In genomic region chr8:111788085-111788484, GRCm38 (mm10) we compare ENCODE assay signal across 11 mouse cellular contexts. TPM values are rescaled to one million over a fixed set of nuclear protein-coding genes. Genes with fewer than 3 reads are reported as not detected.
A peak's percentile ranks its signal among the peaks of the same experiment; 100 is the strongest.
DNase-seq lines count a peak whose midpoint lies in the region; ATAC-seq lines count a peak whose summit lies in the region.
"Had no signal": no experiment of that assay in that cellular context is flagged by ENCODE, and none has a peak within 500 bp of the region (broad histone marks: within the 10 kb centered on the region; RNA-seq: fewer than 3 reads in every experiment).

No protein-coding gene starts in this region.

- DNase-seq in heart, postnatal 14 days: no peak
- DNase-seq in embryonic facial prominence, embryonic 10.5 days (ENCODE audit: low spot score): no peak
- DNase-seq in T-cell, adult 2 months (ENCODE audit: low spot score): no peak
- DNase-seq in left cerebral cortex, postnatal 10 days (ENCODE audit: extremely low spot score in 1 of 2, low spot score in 2 of 2): no peak
- no peak for DNase-seq in right cerebral cortex, postnatal 4 days
- DNase-seq: retina, postnatal 1 day had no signal

- peak overlapping the region; percentile 67 for H3K9ac ChIP-seq in heart, embryonic 13.5 days
- H3K9ac ChIP-seq in hindbrain, embryonic 12.5 days: no peak overlapping the region
- peak overlapping the region; percentile 41; the same call in 1 of the 2 replicates for H3K9ac ChIP-seq in midbrain, embryonic 16.5 days (ENCODE audit: low read depth, low read length)
- H3K9ac ChIP-seq: liver, embryonic 12.5 days had no signal

- intact Hi-C loops in heart, postnatal 14 days (cut with DNase I): loop anchor here (5.0 kb wide), 1 partner anchor 34 kb away; no protein-coding TSS in a partner anchor
- intact Hi-C loops in left cerebral cortex, postnatal 10 days (cut with DNase I): no loop called here

- 49% methylated on average over 5 of the region's 5 CpGs for WGBS in heart, embryonic 13.5 days
- WGBS in embryonic facial prominence, embryonic 10.5 days: 72% methylated on average over 5 of the region's 5 CpGs
- WGBS in hindbrain, embryonic 12.5 days: 70% methylated on average over 5 of the region's 5 CpGs
- WGBS in midbrain, embryonic 16.5 days: 34% methylated on average over 5 of the region's 5 CpGs

- H3K27ac ChIP-seq in heart, embryonic 13.5 days (replicated peaks): peak overlapping the region; percentile 65
- peak overlapping the region; percentile 55; the same call in 1 of the 2 replicates for H3K27ac ChIP-seq in embryonic facial prominence, embryonic 10.5 days (replicated peaks)
- H3K27ac ChIP-seq in hindbrain, embryonic 12.5 days: peak overlapping the region; percentile 86
- peak overlapping the region; percentile 79 for H3K27ac ChIP-seq in midbrain, embryonic 16.5 days (ENCODE audit: low read length)
- H3K27ac ChIP-seq: liver, embryonic 12.5 days had no signal

- no peak overlapping the region for H3K4me3 ChIP-seq in heart, embryonic 13.5 days
- no peak overlapping the region for H3K4me3 ChIP-seq in embryonic facial prominence, embryonic 10.5 days
- H3K4me3 ChIP-seq in hindbrain, embryonic 12.5 days: no peak overlapping the region
- no peak overlapping the region for H3K4me3 ChIP-seq in midbrain, embryonic 16.5 days (ENCODE audit: low read depth, low read length)
- H3K4me3 ChIP-seq: liver, embryonic 12.5 days; megakaryocyte, embryonic 14.5 days had no signal

- H3K9me3 ChIP-seq in heart, embryonic 13.5 days: no peaks in the 10 kb centered on the region
- H3K9me3 ChIP-seq in embryonic facial prominence, embryonic 10.5 days: no peaks in the 10 kb centered on the region
- no peaks in the 10 kb centered on the region for H3K9me3 ChIP-seq in hindbrain, embryonic 12.5 days (replicated peaks)
- H3K9me3 ChIP-seq in midbrain, embryonic 16.5 days (replicated peaks; ENCODE audit: control insufficient read depth, low read length, poor library complexity, severe bottlenecking): no peaks in the 10 kb centered on the region
- H3K9me3 ChIP-seq: liver, embryonic 12.5 days; megakaryocyte, embryonic 14.5 days had no signal

- no peak for ATAC-seq in heart, embryonic 13.5 days (ENCODE audit: extremely low read depth, insufficient number of reproducible peaks, low FRiP score, low TSS enrichment)
- no peak for ATAC-seq in hindbrain, embryonic 12.5 days (ENCODE audit: low FRiP score)
- no peak for ATAC-seq in midbrain, embryonic 16.5 days
- ATAC-seq: liver, embryonic 12.5 days had no signal

- H3K4me1 ChIP-seq in heart, embryonic 13.5 days: peaks cover 69% of the 10 kb centered on the region
- H3K4me1 ChIP-seq in embryonic facial prominence, embryonic 10.5 days: peaks cover 31% of the 10 kb centered on the region
- peaks cover 33% of the 10 kb centered on the region for H3K4me1 ChIP-seq in hindbrain, embryonic 12.5 days
- H3K4me1 ChIP-seq in midbrain, embryonic 16.5 days (ENCODE audit: control insufficient read depth, insufficient read depth, low read length): peaks cover 23% of the 10 kb centered on the region
- H3K4me1 ChIP-seq: liver, embryonic 12.5 days had no signal

- H3K4me2 ChIP-seq in heart, embryonic 13.5 days: peak overlapping the region; percentile 22; the same call in 1 of the 2 replicates
- H3K4me2 ChIP-seq in hindbrain, embryonic 12.5 days (replicated peaks): peak overlapping the region; percentile 39; the same call in 1 of the 2 replicates
- peak overlapping the region; percentile 38; the same call in 1 of the 2 replicates for H3K4me2 ChIP-seq in midbrain, embryonic 16.5 days (ENCODE audit: low read length)
- H3K4me2 ChIP-seq: liver, embryonic 12.5 days had no signal

- no peaks in the 10 kb centered on the region for H3K27me3 ChIP-seq in heart, embryonic 13.5 days (replicated peaks)
- H3K27me3 ChIP-seq in embryonic facial prominence, embryonic 10.5 days (replicated peaks; ENCODE audit: low read depth, poor library complexity, severe bottlenecking): no peaks in the 10 kb centered on the region
- no peaks in the 10 kb centered on the region for H3K27me3 ChIP-seq in hindbrain, embryonic 12.5 days
- no peaks in the 10 kb centered on the region for H3K27me3 ChIP-seq in midbrain, embryonic 16.5 days (ENCODE audit: control insufficient read depth, insufficient read depth, low read depth, low read length)
- H3K27me3 ChIP-seq: liver, embryonic 12.5 days; megakaryocyte, embryonic 14.5 days had no signal

- peaks cover 15% of the 10 kb centered on the region for H3K36me3 ChIP-seq in heart, embryonic 13.5 days
- H3K36me3 ChIP-seq in embryonic facial prominence, embryonic 10.5 days (replicated peaks): peaks cover 34% of the 10 kb centered on the region
- no peaks in the 10 kb centered on the region for H3K36me3 ChIP-seq in hindbrain, embryonic 12.5 days
- no peaks in the 10 kb centered on the region for H3K36me3 ChIP-seq in midbrain, embryonic 16.5 days (ENCODE audit: control insufficient read depth, insufficient read depth, low read length)

RNA-seq across cellular contexts. Expression of gene Bcar1, which starts 44.5 kb away (rescaled TPM):
- 40.2 and 43.4 TPM in 2 replicates for polyA plus RNA-seq in heart, embryonic 13.5 days (2015; fragmentation: Nextera tagmentation; extraction: Ambion mirVana)
- 10 to 100 TPM; 27.1 to 35.7 TPM for total RNA-seq in heart, postnatal 14 days (2021)
- polyA plus RNA-seq in embryonic facial prominence, embryonic 10.5 days (2016; fragmentation: Nextera tagmentation; extraction: Ambion mirVana): 61.1 and 62.4 TPM in 2 replicates
- polyA plus RNA-seq in hindbrain, embryonic 12.5 days (2016; fragmentation: Nextera tagmentation; extraction: Ambion mirVana): 50.7 and 56.5 TPM in 2 replicates
- polyA plus RNA-seq in midbrain, embryonic 16.5 days (2015; fragmentation: Nextera tagmentation; extraction: Ambion mirVana): 41.5 and 43.3 TPM in 2 replicates
- total RNA-seq in left cerebral cortex, postnatal 10 days (2021): 10 to 100 TPM; 46.6 to 48.1 TPM
